Mouse (Mus musculus) lung, embryonic 14.5 days (tissue): ENCODE results near the gene Cd300c. TPM values are rescaled to one million over a fixed set of nuclear protein-coding genes. Genes with fewer than 3 reads are reported as not detected.

Experiments used
- ATAC-seq: fragments of 200-750 bp; cut with Nextera tagmentation; 2 replicates; pipeline ENCODE4 v1.8.0; 2017; ENCODE audit warnings: mild to moderate bottlenecking, moderate TSS enrichment, moderate library complexity; ENCODE audit not compliant: insufficient read depth
- DNase-seq: peaks from one replicate; pipeline ENCODE4 v3.0.0-alpha.2; 2015
- H3K27ac ChIP-seq: fragments of 300-500 bp; sonication (generic); 2 replicates; pipeline ENCODE4 v1.5.1; 2014; ENCODE audit warnings: low read depth, mild to moderate bottlenecking, moderate library complexity
- H3K27me3 ChIP-seq: fragments of 300-500 bp; sonication (generic); 2 replicates; pipeline ENCODE4 v1.6.1; 2014; ENCODE audit warnings: low read length, control low read depth; ENCODE audit not compliant: insufficient read depth
- H3K36me3 ChIP-seq: fragments of 300-500 bp; sonication (generic); 2 replicates; pipeline ENCODE4 v1.6.1; 2014; ENCODE audit warnings: control low read depth; ENCODE audit not compliant: insufficient read depth
- H3K4me1 ChIP-seq: fragments of 300-500 bp; sonication (generic); 2 replicates; pipeline ENCODE4 v1.6.1; 2014; ENCODE audit warnings: antibody characterized with exemption, control low read depth; ENCODE audit not compliant: insufficient read depth
- H3K4me2 ChIP-seq: fragments of 300-500 bp; sonication (generic); 2 replicates; pipeline ENCODE4 v1.6.1; 2014; ENCODE audit warnings: mild to moderate bottlenecking
- H3K4me3 ChIP-seq: fragments of 300-500 bp; sonication (generic); 2 replicates; pipeline ENCODE4 v1.5.1; 2014; ENCODE audit warnings: low read depth, low read length
- H3K9ac ChIP-seq: fragments of 300-500 bp; sonication (generic); 2 replicates; pipeline ENCODE4 v1.6.1; 2014
- H3K9me3 ChIP-seq: fragments of 300-500 bp; sonication (generic); 2 replicates; pipeline ENCODE4 v1.6.1; 2016; ENCODE audit warnings: low read depth, low read length, control low read depth
- CTCF ChIP-seq: IDR thresholded peaks from 2 replicates; pipeline ENCODE4 v1.5.1; 2016; ENCODE audit warnings: antibody characterized with exemption, low read depth
- WGBS: fragments of 180-500 bp; shearing (Covaris S2); extraction: QIAGEN DNeasy Blood & Tissue Kit; methylation state at CpG from one replicate; pipeline ENCODE4 v1.1.7; 2014; 5-methylcytosine and 5-hydroxymethylcytosine counted together
- polyA plus RNA-seq: library from polyadenylated mRNA; unstranded; fragments of >200 nt; fragmentation: Nextera tagmentation; extraction: Ambion mirVana; gene quantifications from 2 replicates; pipeline ENCODE4 v1.2.1, GENCODE M21; 2014

Gene Cd300c
- polyA plus RNA-seq, 1 experiment from 2014 or later, result not detected

GRCm38 (mm10) chr11:114965182-114965828 is 3.7 kb downstream of the Cd300c start:
- H3K27ac ChIP-seq, result no peak overlapping the region
- H3K9ac ChIP-seq, result no peak overlapping the region
- ATAC-seq (no peak), DNase-seq (peak; percentile 3)
- no peak for TF ChIP-seq CTCF
- H3K4me1 ChIP-seq, result no peaks in the 10 kb centered on the region
- H3K27me3 ChIP-seq, result no peaks in the 10 kb centered on the region
- no peak overlapping the region for H3K4me3 ChIP-seq
- no peak overlapping the region for H3K4me2 ChIP-seq
- no peaks in the 10 kb centered on the region for H3K36me3 ChIP-seq
- H3K9me3 ChIP-seq, result no peaks in the 10 kb centered on the region
- 39% methylated on average over 3 of the region's 3 CpGs for WGBS

GRCm38 (mm10) chr11:114960369-114960768 is 8.6 kb downstream of the Cd300c start:
- Histone ChIP-seq H3K4me1 (no peaks in the 10 kb centered on the region), H3K27ac (no peak overlapping the region), H3K4me3 (no peak overlapping the region), H3K4me2 (no peak overlapping the region), H3K9me3 (no peaks in the 10 kb centered on the region), H3K36me3 (no peaks in the 10 kb centered on the region), H3K9ac (no peak overlapping the region), H3K27me3 (no peaks in the 10 kb centered on the region)
- 58% methylated on average over 1 of the region's 1 CpGs for WGBS
- DNase-seq, result no peak
- no peak for TF ChIP-seq CTCF
- no peak for ATAC-seq

- TF ChIP-seq CTCF, result no peak
- 42% methylated on average over 6 of the region's 6 CpGs for WGBS
- ATAC-seq (no peak), DNase-seq (no peak)
- no peak within 1 kb of the TSS for H3K9ac ChIP-seq
- H3K27ac ChIP-seq, result no peak within 1 kb of the TSS
- no peaks in the 10 kb centered on the region for H3K36me3 ChIP-seq
- no peaks in the 10 kb centered on the region for H3K4me1 ChIP-seq
- H3K4me3 ChIP-seq, result no peak within 1 kb of the TSS
- H3K9me3 ChIP-seq, result no peaks in the 10 kb centered on the region
- no peak within 1 kb of the TSS for H3K4me2 ChIP-seq
- H3K27me3 ChIP-seq, result no peaks in the 10 kb centered on the region
Observed at GRCm38 (mm10) chr11:114934144-114934543, 34.8 kb downstream of the Cd300c start, which contains the start of gene Cd300lb. Cd300lb (minus strand) TSS chr11:114934386.

GRCm38 (mm10) chr11:114933591-114933990 is 35.4 kb downstream of the Cd300c start:
- no peak for DNase-seq
- Histone ChIP-seq H3K4me2 (no peak overlapping the region), H3K27me3 (no peaks in the 10 kb centered on the region), H3K27ac (no peak overlapping the region), H3K36me3 (no peaks in the 10 kb centered on the region), H3K4me3 (no peak overlapping the region), H3K9ac (no peak overlapping the region), H3K4me1 (no peaks in the 10 kb centered on the region), H3K9me3 (no peaks in the 10 kb centered on the region)
- WGBS, result 73% methylated on average over 4 of the region's 4 CpGs
- no peak for ATAC-seq
- TF ChIP-seq CTCF, result no peak

GRCm38 (mm10) chr11:114931041-114931440 is 37.9 kb downstream of the Cd300c start:
- Histone ChIP-seq H3K4me2 (no peak overlapping the region), H3K4me3 (no peak overlapping the region), H3K9me3 (no peaks in the 10 kb centered on the region), H3K4me1 (no peaks in the 10 kb centered on the region), H3K9ac (no peak overlapping the region), H3K27me3 (no peaks in the 10 kb centered on the region), H3K27ac (no peak overlapping the region), H3K36me3 (no peaks in the 10 kb centered on the region)
- no peak for DNase-seq
- ATAC-seq, result no peak
- WGBS, result 73% methylated on average over 5 of the region's 5 CpGs
- TF ChIP-seq CTCF, result no peak

- Histone ChIP-seq H3K4me1 (no peaks in the 10 kb centered on the region), H3K9me3 (no peaks in the 10 kb centered on the region), H3K4me3 (no peak overlapping the region), H3K4me2 (no peak overlapping the region), H3K36me3 (no peaks in the 10 kb centered on the region), H3K27ac (no peak overlapping the region), H3K9ac (no peak overlapping the region), H3K27me3 (no peaks in the 10 kb centered on the region)
- no peak for DNase-seq
- ATAC-seq, result no peak
- 87% methylated on average over 2 of the region's 2 CpGs for WGBS
- no peak for TF ChIP-seq CTCF
Observed at GRCm38 (mm10) chr11:114929581-114929980, 39.4 kb downstream of the Cd300c start.

- Histone ChIP-seq H3K4me2 (no peak overlapping the region), H3K4me1 (no peaks in the 10 kb centered on the region), H3K9me3 (no peaks in the 10 kb centered on the region; the same call in 1 of the 2 replicates), H3K4me3 (no peak overlapping the region), H3K27ac (no peak overlapping the region), H3K27me3 (no peaks in the 10 kb centered on the region), H3K36me3 (no peaks in the 10 kb centered on the region), H3K9ac (no peak overlapping the region)
- ATAC-seq, result no peak
- peak; percentile 59 for TF ChIP-seq CTCF
- 76% methylated on average over 4 of the region's 4 CpGs for WGBS
- peak; percentile 46 for DNase-seq
Observed at GRCm38 (mm10) chr11:114923961-114924360, 45.0 kb downstream of the Cd300c start.

GRCm38 (mm10) chr11:114922439-114922838 is 46.5 kb downstream of the Cd300c start:
- H3K4me3 ChIP-seq, result no peak overlapping the region
- ATAC-seq (no peak), DNase-seq (no peak)
- H3K9ac ChIP-seq, result no peak overlapping the region
- no peak overlapping the region for H3K27ac ChIP-seq
- no peak for TF ChIP-seq CTCF
- H3K4me1 ChIP-seq, result no peaks in the 10 kb centered on the region
- no peaks in the 10 kb centered on the region for H3K27me3 ChIP-seq
- H3K9me3 ChIP-seq, result no peaks in the 10 kb centered on the region; the same call in 1 of the 2 replicates
- H3K4me2 ChIP-seq, result no peak overlapping the region
- 78% methylated on average over 4 of the region's 4 CpGs for WGBS
- H3K36me3 ChIP-seq, result no peaks in the 10 kb centered on the region
